Mouse (Mus musculus) inflammation-experienced regulatory T-cells, adult 6 months (primary cell): Measurements from ENCODE around the gene Rab44. TPM values are rescaled to one million over a fixed set of nuclear protein-coding genes. Genes with fewer than 3 reads are reported as not detected.
"Not testable (repeated sequence)": the region's sequence is repeated elsewhere in the genome, so short reads cannot be mapped to it uniquely, and the experiment has no call there.

Experiments
- ATAC-seq: one replicate; pipeline ENCODE4 v1.8.0; 2017
- polyA plus RNA-seq, 3 experiments: library from polyadenylated mRNA; unstranded; fragments of 100-300 nt; shearing (Covaris generic); gene quantifications; one replicate each; pipeline ENCODE4 v1.2.1; 2017

The Rab44 gene
- polyA plus RNA-seq = not detected

GRCm38 (mm10) chr17:29113591-29114352 is at the start of gene Rab44:
TSS of gene Rab44 (plus strand) at chr17:29114145.
- ATAC-seq = no peak

GRCm38 (mm10) chr17:29065245-29065940 is 48.6 kb upstream of the Rab44 start:
- ATAC-seq = peak; percentile 71

- ATAC-seq = peak; percentile 38
These were observed 48.0 kb upstream of the Rab44 start for GRCm38 (mm10) chr17:29065971-29066370.

GRCm38 (mm10) chr17:29067416-29067815 is 46.5 kb upstream of the Rab44 start:
- not testable (repeated sequence) for ATAC-seq

GRCm38 (mm10) chr17:29067847-29068246 is 46.1 kb upstream of the Rab44 start:
- no peak for ATAC-seq

GRCm38 (mm10) chr17:29069063-29069462 is 44.9 kb upstream of the Rab44 start:
- no peak for ATAC-seq

GRCm38 (mm10) chr17:29071820-29072219 is 42.1 kb upstream of the Rab44 start:
- ATAC-seq = no peak

GRCm38 (mm10) chr17:29072701-29073307 is 41.1 kb upstream of the Rab44 start:
- ATAC-seq = no peak

GRCm38 (mm10) chr17:29073313-29073712 is 40.6 kb upstream of the Rab44 start:
- ATAC-seq = no peak

- ATAC-seq = no peak
These were observed 39.9 kb upstream of the Rab44 start for GRCm38 (mm10) chr17:29074085-29074484.

- no peak for ATAC-seq
These were observed 37.7 kb upstream of the Rab44 start for GRCm38 (mm10) chr17:29076235-29076634.

GRCm38 (mm10) chr17:29077786-29078509 is 36.0 kb upstream of the Rab44 start:
- ATAC-seq = no peak

- no peak for ATAC-seq
These were observed 35.2 kb upstream of the Rab44 start for GRCm38 (mm10) chr17:29078519-29079383.

- no peak for ATAC-seq
These were observed 33.0 kb upstream of the Rab44 start for GRCm38 (mm10) chr17:29080758-29081617.

- ATAC-seq = peak; percentile 88
These were observed 32.1 kb upstream of the Rab44 start for GRCm38 (mm10) chr17:29081618-29082381.

GRCm38 (mm10) chr17:29083586-29083985 is 30.4 kb upstream of the Rab44 start:
- no peak for ATAC-seq

GRCm38 (mm10) chr17:29084656-29085055 is 29.3 kb upstream of the Rab44 start:
- no peak for ATAC-seq

GRCm38 (mm10) chr17:29085266-29085665 is 28.7 kb upstream of the Rab44 start:
- ATAC-seq = no peak

GRCm38 (mm10) chr17:29086916-29087315 is 27.0 kb upstream of the Rab44 start:
- no peak for ATAC-seq

- no peak for ATAC-seq
These were observed 23.2 kb upstream of the Rab44 start, which contains the start of gene Cdkn1a for GRCm38 (mm10) chr17:29090776-29091175. TSS of gene Cdkn1a (plus strand) at chr17:29090976.
